Mouse (Mus musculus) lung, adult 2 months (tissue): Measurements from ENCODE around the gene Ddost.

ENCODE experiments used
- CTCF ChIP-seq: fragments of 200-500 bp; IDR thresholded peaks from 2 replicates; pipeline ENCODE4 v1.5.1; 2011; ENCODE audit warnings: mild to moderate bottlenecking, low read length, control low read depth; ENCODE audit not compliant: insufficient read depth
- POLR2A ChIP-seq: fragments of 200-500 bp; IDR thresholded peaks from 2 replicates; pipeline ENCODE4 v1.6.1; 2011; ENCODE audit warnings: low read depth, mild to moderate bottlenecking, control low read depth, low read length, borderline replicate concordance; ENCODE audit errors: extremely low read depth

DNA sequence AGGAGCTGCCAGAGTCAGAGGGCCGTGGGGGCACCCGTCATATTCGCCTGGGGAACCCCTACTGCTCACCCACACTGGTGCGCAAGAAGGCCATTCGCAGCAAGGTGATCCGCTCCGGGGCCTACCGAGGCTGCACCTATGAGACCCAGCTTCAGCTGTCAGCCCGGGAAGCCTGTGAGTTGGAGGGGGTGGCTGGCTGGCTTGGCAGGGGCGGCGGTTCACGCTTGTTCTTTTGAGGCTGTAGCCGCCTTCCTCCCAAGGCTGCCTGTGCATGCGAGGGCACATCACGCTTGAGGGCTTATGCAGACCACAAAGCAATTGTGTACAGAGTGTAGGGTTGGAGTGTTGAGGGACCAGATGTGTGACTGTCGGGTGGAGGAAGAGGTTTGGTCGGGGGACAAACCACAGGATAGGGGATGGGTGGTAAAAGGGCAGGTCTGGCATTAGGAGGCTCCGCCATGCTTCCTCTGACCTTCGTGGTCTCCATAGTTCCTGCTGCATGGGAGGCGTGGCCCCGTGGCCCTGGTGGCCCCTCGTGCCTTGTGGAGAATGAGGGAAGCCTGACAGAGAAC lies 47.3 kb upstream of the Ddost start:
- no peak for TF ChIP-seq CTCF
- no peak for TF ChIP-seq POLR2A
